Mouse (Mus musculus) intestine, postnatal 0 days (tissue): ENCODE results near the gene Adipor2. TPM values are rescaled to one million over a fixed set of nuclear protein-coding genes. Genes with fewer than 3 reads are reported as not detected.

ENCODE experiments used
- ATAC-seq: fragments of 200-750 bp; cut with Nextera tagmentation; 2 replicates; pipeline ENCODE4 v1.8.0; 2017; ENCODE audit warnings: mild to moderate bottlenecking, moderate TSS enrichment, moderate library complexity
- H3K27ac ChIP-seq: fragments of 300-500 bp; sonication (generic); 2 replicates; pipeline ENCODE4 v1.5.1; 2014; ENCODE audit warnings: mild to moderate bottlenecking, low read depth, low read length, moderate library complexity
- H3K27me3 ChIP-seq: fragments of 300-500 bp; sonication (generic); replicated peaks from 2 replicates; pipeline ENCODE4 v1.6.1; 2014; ENCODE audit warnings: low read length, mixed read lengths; ENCODE audit not compliant: control insufficient read depth, insufficient read depth
- H3K36me3 ChIP-seq: fragments of 300-500 bp; sonication (generic); 2 replicates; pipeline ENCODE4 v1.6.1; 2014; ENCODE audit warnings: mild to moderate bottlenecking, moderate library complexity; ENCODE audit not compliant: control insufficient read depth, insufficient read depth
- H3K4me1 ChIP-seq: fragments of 300-500 bp; sonication (generic); replicated peaks from 2 replicates; pipeline ENCODE4 v1.6.1; 2014; ENCODE audit warnings: antibody characterized with exemption, low read length, mixed read lengths; ENCODE audit not compliant: control insufficient read depth, insufficient read depth
- H3K4me2 ChIP-seq: fragments of 300-500 bp; sonication (generic); replicated peaks from 2 replicates; pipeline ENCODE4 v1.6.1; 2014; ENCODE audit warnings: low read depth, mild to moderate bottlenecking, moderate library complexity
- H3K4me3 ChIP-seq: fragments of 300-500 bp; sonication (generic); 2 replicates; pipeline ENCODE4 v1.5.1; 2014; ENCODE audit warnings: low read depth, low read length
- H3K9ac ChIP-seq: fragments of 300-500 bp; sonication (generic); 2 replicates; pipeline ENCODE4 v1.6.1; 2014; ENCODE audit warnings: mild to moderate bottlenecking, low read depth, low read length
- H3K9me3 ChIP-seq: fragments of 300-500 bp; sonication (generic); 2 replicates; pipeline ENCODE4 v1.6.1; 2016; ENCODE audit warnings: mixed run types; ENCODE audit not compliant: control insufficient read depth
- CTCF ChIP-seq: sonication (generic); IDR thresholded peaks from 2 replicates; pipeline ENCODE4 v1.5.1; 2016; ENCODE audit warnings: low read depth, mild to moderate bottlenecking, control low read depth, antibody characterized with exemption, moderate library complexity
- WGBS: fragments of 180-500 bp; shearing (Covaris S2); extraction: QIAGEN DNeasy Blood & Tissue Kit; methylation state at CpG from one replicate; pipeline ENCODE4 v1.1.7; 2014; 5-methylcytosine and 5-hydroxymethylcytosine counted together
- polyA plus RNA-seq: library from polyadenylated mRNA; unstranded; fragments of >200 nt; fragmentation: Nextera tagmentation; extraction: Ambion mirVana; gene quantifications from 2 replicates; pipeline ENCODE4 v1.2.1, GENCODE M21; 2015

Adipor2 gene
- polyA plus RNA-seq, 1 experiment from 2014 or later, result 106 TPM

- no peak overlapping the region for H3K4me3 ChIP-seq
- peaks cover 24% of the 10 kb centered on the region for H3K27me3 ChIP-seq
- no peak for TF ChIP-seq CTCF
- no peaks in the 10 kb centered on the region for H3K4me1 ChIP-seq
- H3K4me2 ChIP-seq, result no peak overlapping the region
- no peaks in the 10 kb centered on the region for H3K9me3 ChIP-seq
- WGBS, result 66% methylated on average over 10 of the region's 10 CpGs
- no peak for ATAC-seq
- no peak overlapping the region for H3K27ac ChIP-seq
- H3K36me3 ChIP-seq, result no peaks in the 10 kb centered on the region
- no peak overlapping the region for H3K9ac ChIP-seq
Observed at GRCm38 (mm10) chr6:119324776-119325175, 92.7 kb downstream of the Adipor2 start.

GRCm38 (mm10) chr6:119321752-119322151, 95.8 kb downstream of the Adipor2 start:
- H3K4me3 ChIP-seq, result no peak overlapping the region
- H3K36me3 ChIP-seq, result no peaks in the 10 kb centered on the region
- H3K27me3 ChIP-seq, result peaks cover 8% of the 10 kb centered on the region; the same call in 1 of the 2 replicates
- no peaks in the 10 kb centered on the region for H3K9me3 ChIP-seq
- no peak for TF ChIP-seq CTCF
- no peak overlapping the region for H3K9ac ChIP-seq
- ATAC-seq, result no peak
- no peak overlapping the region for H3K4me2 ChIP-seq
- H3K27ac ChIP-seq, result no peak overlapping the region
- 82% methylated on average over 7 of the region's 7 CpGs for WGBS
- no peaks in the 10 kb centered on the region for H3K4me1 ChIP-seq

DNA sequence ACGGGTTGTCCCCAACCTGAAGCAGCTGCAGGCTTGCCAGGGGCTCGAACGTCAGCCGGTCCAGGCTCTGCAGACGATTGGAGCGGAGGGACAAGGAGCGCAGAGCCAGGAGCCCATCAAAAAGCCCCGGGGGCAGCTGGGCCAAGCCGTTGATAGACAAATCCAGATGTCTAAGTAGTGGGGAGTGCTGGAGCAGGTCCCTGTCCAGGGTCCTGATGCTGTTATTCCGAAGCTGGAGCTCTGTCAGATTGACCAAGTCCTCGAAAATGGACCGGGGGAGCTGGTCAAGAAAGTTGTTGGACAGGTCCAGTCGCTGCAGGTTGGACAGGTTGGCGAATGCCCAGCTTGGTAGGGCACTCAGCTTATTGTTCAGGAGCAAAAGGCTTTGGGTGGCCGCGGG, 97.0 kb downstream of the Adipor2 start:
- Histone ChIP-seq H3K36me3 (no peaks in the 10 kb centered on the region), H3K4me2 (no peak overlapping the region), H3K9ac (no peak overlapping the region), H3K9me3 (no peaks in the 10 kb centered on the region), H3K27me3 (0 out of 2 replicates have a peak, but pooled peaks cover 8% of the 10 kb centered on the region), H3K27ac (no peak overlapping the region), H3K4me1 (no peaks in the 10 kb centered on the region), H3K4me3 (no peak overlapping the region)
- ATAC-seq, result no peak
- 36% methylated on average over 16 of the region's 16 CpGs for WGBS
- TF ChIP-seq CTCF, result no peak

GRCm38 (mm10) chr6:119319358-119319757, 98.1 kb downstream of the Adipor2 start:
- Histone ChIP-seq H3K4me3 (no peak overlapping the region), H3K27me3 (0 out of 2 replicates have a peak, but pooled peaks cover 8% of the 10 kb centered on the region), H3K36me3 (no peaks in the 10 kb centered on the region), H3K27ac (no peak overlapping the region), H3K4me1 (no peaks in the 10 kb centered on the region), H3K4me2 (no peak overlapping the region), H3K9me3 (no peaks in the 10 kb centered on the region), H3K9ac (no peak overlapping the region)
- TF ChIP-seq CTCF, result 0 out of 2 replicates have a peak, but pooled peaks have one; percentile 31
- ATAC-seq, result no peak
- 73% methylated on average over 2 of the region's 2 CpGs for WGBS

DNA sequence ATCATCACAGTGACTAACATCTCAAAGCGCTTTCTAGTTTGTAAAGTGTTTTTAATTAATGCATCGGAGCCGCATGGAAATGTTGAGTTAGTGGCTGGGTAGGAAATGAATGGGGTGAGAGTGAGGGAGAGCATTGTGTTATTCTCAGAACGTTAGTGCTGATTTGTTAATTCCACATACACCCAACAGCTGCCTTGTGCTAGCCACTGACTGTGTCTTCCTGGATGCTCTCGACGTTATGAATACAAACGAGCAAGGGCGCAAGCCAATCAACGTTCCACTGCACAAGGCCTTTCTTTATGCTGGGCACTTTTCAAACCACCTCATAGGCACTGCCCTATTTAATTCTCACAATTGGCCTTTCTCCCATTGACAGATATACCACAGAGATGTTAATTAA, 98.8 kb downstream of the Adipor2 start:
- Histone ChIP-seq H3K4me1 (no peaks in the 10 kb centered on the region), H3K9me3 (no peaks in the 10 kb centered on the region), H3K4me3 (no peak overlapping the region), H3K27ac (no peak overlapping the region), H3K9ac (no peak overlapping the region), H3K4me2 (no peak overlapping the region), H3K36me3 (no peaks in the 10 kb centered on the region), H3K27me3 (0 out of 2 replicates have a peak, but pooled peaks cover 8% of the 10 kb centered on the region)
- TF ChIP-seq CTCF, result no peak
- ATAC-seq, result no peak
- 86% methylated on average over 9 of the region's 9 CpGs for WGBS

- 42% methylated on average over 7 of the region's 7 CpGs for WGBS
- H3K27me3 ChIP-seq, result no peaks in the 10 kb centered on the region
- no peak for ATAC-seq
- no peak overlapping the region for H3K27ac ChIP-seq
- no peak overlapping the region for H3K4me3 ChIP-seq
- no peak for TF ChIP-seq CTCF
- no peaks in the 10 kb centered on the region for H3K36me3 ChIP-seq
- H3K4me2 ChIP-seq, result no peak overlapping the region
- no peak overlapping the region for H3K9ac ChIP-seq
- no peaks in the 10 kb centered on the region for H3K9me3 ChIP-seq
- no peaks in the 10 kb centered on the region for H3K4me1 ChIP-seq
Observed at GRCm38 (mm10) chr6:119314751-119315476, 102.6 kb downstream of the Adipor2 start.
